Mouse (Mus musculus): ENCODE data around the gene Trim37. TPM values are rescaled to one million over a fixed set of nuclear protein-coding genes. Genes with fewer than 3 reads are reported as not detected.
A peak's percentile ranks its signal among the peaks of the same experiment; 100 is the strongest.

The Trim37 gene
- total RNA-seq, 4 experiments from 2014 or later, result 3.5 to 5.7 (median 4.2) TPM

Small RNA genes lying within 50 kb of the gene (microRNA-seq; reads per million reads assigned to microRNA genes)
- 41.6 reads per million, percentile 37 among the genes with 10 or more reads in this experiment for gene Mir301

Other genes with a start within 250 kb of the Trim37 start
- gene Ypel2, start 133.4 kb upstream of the Trim37 start, total RNA-seq (2022), result 1 to 10 TPM; 4.5 to 6.8 (median 4.9) TPM
- 1 to 10 TPM; 3.6 to 4.5 (median 3.8) TPM for gene Gdpd1, start 53.0 kb upstream of the Trim37 start, total RNA-seq (2022)
- gene Smg8, start 40.3 kb upstream of the Trim37 start, total RNA-seq (2022), result 1 to 10 TPM; 7.9 to 9.6 (median 9.1) TPM
- gene Prr11, start 18.4 kb upstream of the Trim37 start, total RNA-seq (2022), result under 1 TPM; 0.10 to 0.15 (median 0.11) TPM
- 1 to 10 TPM; 3.1 to 7.4 (median 4.3) TPM for gene Ska2, start 17.8 kb upstream of the Trim37 start, total RNA-seq (2022)
- gene Ppm1e, start 231.9 kb downstream of the Trim37 start, total RNA-seq (2022), result under 1 TPM; 0.10 to 0.41 (median 0.31) TPM

All from gastrocnemius, adult 8-10 months (tissue).